Mouse (Mus musculus) heart, adult 9 months (tissue): ENCODE results near the gene Sox6.

ENCODE experiments used
- DNase-seq, 2 experiments: peaks; one replicate each; pipeline ENCODE4 v3.0.0; 2022; ENCODE audit warnings: low spot score in 2 of 2

Gene Sox6

DNA sequence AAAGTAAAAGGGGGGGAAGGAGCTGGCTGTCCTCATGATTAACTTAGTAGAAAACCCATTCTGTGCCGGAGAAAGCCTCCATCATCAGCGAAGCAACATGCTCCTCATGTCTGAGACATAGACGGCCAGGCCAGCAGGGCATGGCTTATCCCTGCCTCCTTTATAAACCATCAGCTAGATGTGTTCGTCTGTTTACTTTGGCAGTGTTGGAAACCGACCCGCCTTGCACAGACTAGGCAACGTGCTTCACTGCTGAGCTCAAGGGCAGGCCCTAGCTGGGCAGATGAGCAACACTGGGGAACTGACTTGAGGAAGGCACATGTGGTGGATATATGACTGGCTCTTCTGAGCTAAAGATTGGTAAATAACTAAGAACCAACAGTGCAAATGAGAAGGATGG is 538.4 kb downstream of the Sox6 start:
- DNase-seq: peak in 1 of 2 experiments; percentile 7

DNA sequence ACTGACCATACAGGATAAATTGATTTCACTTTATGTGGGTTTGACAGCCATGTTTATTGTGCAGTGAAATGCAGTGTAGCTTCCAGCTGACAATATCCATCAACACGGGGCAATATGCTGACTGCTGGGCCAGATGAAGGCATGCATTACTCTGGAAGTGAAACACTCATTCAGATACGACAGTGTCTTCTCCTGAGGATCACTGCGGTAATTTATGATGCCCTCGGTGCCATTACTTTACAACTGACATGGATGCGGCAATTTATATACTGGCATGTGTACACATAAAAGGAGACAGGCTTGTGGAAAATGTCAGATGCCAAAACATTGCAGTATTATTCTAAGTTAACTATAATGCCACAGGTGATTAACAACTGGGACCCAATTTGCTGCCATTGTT is 546.9 kb downstream of the Sox6 start:
- DNase-seq: no peak

DNA sequence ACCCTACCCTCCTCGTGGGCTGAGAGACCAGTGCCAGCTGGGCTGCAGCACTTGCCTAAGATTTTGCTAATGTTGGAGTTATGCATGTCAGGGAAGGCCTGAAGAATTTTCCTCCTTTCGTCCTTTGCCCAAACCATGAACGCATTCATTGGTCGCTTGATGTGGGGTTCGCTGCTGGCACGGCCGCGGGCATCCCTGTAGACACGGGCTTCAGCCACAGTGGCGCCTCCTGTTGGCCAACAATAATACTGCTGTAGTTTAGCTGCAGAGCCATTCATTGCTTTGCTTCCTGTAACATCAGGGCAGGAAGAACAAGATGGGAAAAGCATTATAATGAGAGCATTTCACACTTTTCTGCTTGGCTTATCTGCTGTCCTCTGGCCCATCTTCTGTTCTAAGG is 549.0 kb downstream of the Sox6 start:
- no peak for DNase-seq

DNA sequence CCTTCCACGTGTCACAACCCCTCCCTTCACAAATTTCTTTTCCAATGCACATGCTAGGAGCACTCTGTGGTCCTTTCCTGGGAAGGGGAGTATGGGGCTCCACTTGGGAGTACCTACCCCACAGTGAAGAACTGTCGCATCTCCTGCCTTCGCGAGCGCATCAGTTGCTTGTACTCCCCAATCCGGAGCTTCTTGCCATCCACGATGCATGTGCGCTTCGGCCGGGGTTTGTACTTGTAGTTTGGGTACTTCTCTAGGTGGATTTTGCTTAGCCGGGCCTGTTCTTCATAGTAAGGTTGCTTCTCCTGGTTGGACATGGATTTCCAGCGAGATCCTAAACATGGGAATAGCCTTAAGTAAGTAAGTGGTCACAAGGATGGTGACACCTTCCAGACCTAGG is 552.2 kb downstream of the Sox6 start:
- DNase-seq: no peak

DNA sequence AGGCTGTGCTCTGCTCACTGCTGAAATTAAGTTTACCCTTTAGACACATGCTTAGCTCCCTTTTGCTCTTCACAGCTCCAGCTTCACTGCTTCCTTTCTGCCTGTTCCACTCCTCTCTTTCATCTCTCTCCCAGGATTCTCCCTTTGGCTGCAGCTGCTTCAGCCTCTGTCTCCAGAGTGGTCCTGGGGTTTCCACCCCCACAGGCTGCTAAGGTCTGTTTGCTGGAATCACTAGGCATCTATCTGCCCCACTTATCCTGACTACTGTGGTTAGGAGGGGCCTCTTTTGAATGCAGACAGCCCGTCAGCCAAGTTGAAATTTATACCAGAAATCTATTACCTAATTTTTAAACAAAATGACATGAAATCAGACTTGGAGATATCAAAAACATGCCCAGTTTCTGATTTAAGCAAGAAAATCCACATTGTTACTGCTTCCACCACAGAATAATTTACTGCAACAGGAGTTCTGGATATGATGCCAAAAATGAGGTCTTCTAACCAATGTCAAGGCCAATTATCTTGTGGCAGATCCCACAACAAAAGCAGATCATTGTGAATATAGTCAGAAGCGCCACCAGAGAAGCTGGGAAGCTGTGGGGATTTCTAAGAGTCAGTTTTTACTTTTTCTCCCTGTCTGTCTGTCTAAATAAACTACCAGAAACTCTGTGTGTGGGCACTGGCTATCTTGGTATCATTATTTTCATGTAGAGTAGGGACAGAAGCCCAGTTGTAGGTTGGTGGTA is 552.8 kb downstream of the Sox6 start:
- no peak for DNase-seq

GRCm38 (mm10) chr7:115477763-115478162 is 560.8 kb downstream of the Sox6 start:
- no peak for DNase-seq

DNA sequence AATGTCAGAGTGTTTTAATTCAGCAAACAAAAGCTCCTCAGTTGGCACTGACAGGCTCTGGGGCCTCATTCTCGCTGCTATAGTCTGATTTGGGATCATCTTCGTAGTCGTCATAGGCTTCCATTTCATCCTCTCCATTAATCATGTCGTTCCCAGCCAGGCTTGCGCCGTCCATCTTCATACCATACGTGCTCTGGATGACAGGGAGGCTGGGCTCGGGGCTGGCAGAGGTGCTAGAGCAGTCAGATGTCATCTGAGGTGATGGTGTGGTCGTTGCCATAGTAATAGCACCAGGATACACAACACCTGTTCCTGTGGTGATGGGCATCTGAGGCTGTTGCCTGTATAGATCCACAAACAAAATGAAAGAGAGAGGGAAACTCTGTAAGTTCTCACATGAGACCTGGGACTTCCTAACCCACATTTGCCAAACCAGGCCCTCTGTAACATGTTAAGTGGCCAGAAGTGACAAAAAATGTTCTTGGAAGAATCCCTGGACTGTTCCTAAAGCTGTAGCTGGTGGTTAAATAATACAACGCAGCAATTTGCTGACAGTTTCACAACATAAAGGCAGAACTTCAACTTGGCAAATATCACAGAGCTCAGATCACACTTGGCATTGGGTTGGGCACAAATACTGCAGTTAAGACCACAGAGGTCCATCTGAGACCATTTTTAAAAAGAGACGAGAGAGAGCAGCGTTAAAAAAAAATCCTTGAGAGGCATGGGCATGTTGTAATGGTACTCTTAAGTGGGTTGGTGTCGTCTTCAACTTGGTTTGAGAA is 561.5 kb downstream of the Sox6 start:
- peak in 1 of 2 experiments; percentile 19 for DNase-seq

DNA sequence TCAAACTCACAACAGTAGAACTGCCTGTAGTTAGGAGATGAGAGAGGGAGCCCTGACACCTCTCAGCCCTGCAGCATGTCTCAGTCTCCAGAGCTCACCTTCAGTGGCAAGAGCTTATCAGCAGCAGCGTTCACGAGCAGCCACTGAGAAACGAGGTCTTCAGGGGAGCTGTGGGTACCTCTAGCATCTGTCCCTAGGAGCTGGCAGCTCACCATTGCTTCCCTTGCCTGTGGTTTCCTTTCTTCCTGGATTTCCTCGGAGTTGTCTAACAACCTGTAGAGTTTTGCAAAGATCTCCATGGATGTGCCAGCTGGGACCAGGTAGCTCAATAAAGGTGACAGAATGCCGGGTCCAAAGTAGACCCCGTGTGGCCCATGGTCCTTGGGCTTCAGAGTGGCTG is 563.4 kb downstream of the Sox6 start:
- DNase-seq: no peak

GRCm38 (mm10) chr7:115474115-115474514 is 564.5 kb downstream of the Sox6 start:
- no peak for DNase-seq

- peak; percentile 68 to 79 for DNase-seq
These were observed 565.7 kb downstream of the Sox6 start for GRCm38 (mm10) chr7:115472850-115473249.

- no peak for DNase-seq
These were observed 567.1 kb downstream of the Sox6 start for GRCm38 (mm10) chr7:115471521-115471920.

DNA sequence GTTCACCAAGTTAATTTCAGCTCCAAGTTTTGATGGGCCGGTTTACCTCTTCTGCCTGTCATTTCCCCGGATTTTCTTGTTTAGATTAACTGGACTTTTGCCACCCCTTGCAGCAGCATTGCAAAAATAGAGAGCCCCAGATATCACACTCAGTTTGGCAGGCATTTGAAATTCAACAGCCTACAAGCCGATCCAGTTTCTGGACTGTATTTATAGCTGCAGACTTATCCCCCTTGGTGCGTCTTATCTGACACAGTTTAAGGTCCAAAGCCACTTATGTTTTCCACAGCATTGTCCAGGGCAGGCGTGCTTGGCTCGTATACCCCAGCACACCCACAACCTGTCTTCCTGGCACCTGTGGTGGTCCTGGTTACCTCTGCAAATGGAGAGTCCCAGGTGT is 571.8 kb downstream of the Sox6 start:
- DNase-seq: peak; percentile 72 to 77

DNA sequence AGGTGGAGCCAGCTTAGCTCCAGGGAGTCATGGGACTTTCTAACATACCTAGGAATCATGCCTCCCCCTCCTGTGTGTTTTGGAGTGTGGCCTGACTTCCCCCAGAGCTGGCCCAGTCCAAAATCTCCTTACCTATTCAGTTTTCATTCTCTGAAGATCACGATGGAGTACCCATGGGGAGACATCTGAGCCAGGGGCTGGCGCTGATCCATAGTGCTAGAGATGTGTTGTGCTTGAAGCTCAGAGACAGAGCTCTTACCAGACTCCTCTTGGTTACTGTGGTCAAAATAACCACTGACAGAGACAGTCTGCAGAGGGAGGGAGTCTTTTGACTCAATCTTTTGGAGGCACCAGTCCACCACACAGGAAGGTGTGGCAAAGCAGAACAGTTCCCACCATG is 575.2 kb downstream of the Sox6 start:
- no peak for DNase-seq

GRCm38 (mm10) chr7:115462276-115462675 is 576.3 kb downstream of the Sox6 start:
- DNase-seq: no peak

DNA sequence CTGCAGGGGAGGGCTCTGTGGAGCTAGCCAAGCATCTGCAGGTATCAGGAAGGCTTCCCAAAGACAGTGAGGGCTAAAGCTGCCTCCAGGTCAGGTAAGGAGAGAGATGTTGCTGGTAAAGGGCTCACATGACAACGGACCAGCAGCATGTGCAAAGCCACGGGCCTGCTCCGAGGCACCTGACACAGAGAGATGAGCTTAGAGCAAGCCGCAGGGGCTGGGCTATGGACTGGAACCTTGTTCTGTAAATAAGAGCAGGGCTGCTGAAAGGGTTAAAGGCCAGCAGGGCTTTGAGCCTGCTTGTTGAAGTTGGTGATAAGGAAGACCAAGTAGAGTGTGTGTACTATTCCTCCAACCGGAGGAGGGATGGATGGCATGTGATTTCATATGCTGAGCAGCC is 583.6 kb downstream of the Sox6 start:
- DNase-seq: no peak

- no peak for DNase-seq
These were observed 584.9 kb downstream of the Sox6 start for GRCm38 (mm10) chr7:115453713-115454073.

DNA sequence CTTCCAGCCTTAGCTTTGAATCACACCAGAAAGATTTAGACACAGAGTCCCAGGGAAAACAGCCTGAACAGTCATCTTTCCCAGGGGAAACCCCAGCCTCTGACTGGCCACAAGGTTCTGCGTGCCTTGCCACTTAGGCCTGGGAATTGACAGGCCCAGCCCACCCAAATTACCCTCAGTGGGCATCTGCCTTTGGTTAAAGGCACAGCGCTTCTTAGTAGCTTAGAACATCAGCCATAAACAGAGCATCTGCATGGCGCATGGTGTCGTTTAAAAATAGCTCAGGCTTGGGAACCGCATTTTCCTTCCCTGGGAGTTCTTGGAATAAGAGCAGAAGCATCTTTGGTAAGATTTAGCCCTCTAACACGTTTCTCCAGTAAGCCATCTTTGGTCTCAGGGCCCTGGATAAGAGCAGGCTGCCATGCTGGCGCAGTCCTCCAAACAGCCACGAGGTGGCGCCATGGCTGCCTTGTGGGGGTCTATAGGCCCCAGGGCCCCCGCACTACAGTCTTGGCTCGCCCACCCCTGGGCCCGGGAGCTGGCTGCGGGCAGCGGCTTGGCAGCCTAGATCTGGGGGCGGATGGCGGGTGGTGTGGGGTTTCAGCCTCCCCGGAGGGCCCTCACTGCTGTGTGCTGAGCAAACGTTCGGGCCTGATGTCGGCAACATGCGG is 585.4 kb downstream of the Sox6 start:
- peak in 1 of 2 experiments; percentile 18 for DNase-seq

DNA sequence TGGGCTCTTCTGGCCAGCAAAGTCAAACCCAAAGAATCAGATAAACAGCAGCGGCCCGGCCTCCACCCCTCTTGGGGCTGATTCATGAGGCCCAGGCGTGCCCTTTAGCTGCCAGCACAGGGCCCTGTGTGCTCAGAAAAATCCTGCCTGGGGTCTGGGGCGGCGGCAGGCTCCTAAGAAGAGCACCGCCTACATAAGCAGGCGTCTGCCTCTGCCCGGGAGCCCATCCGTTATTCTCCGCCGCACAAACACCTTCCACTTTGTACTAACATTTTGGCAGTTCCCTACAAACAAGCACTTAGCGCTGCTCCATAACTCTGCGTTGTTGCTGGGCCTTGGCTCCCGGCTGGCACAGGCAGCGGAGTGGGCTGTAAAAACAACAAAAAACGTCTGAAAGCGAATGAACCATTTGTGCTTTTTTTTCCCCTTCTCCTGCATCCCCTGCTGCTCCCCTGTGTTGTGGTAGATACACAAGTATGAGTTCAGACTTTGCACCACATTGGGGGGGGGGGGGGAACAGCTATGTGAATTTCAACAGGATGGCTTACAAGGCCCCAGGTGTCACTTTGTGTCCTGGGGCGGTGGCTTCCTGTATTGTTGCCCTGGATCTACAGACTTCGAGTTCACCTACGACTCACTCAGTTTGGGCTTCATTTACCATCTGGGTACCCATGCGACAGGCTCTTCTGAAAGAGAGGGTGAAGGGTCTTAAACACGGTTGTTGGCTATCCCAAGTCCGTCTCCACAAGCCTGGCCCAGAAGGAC is 588.0 kb downstream of the Sox6 start:
- DNase-seq: no peak

- DNase-seq: no peak
These were observed 590.1 kb downstream of the Sox6 start for GRCm38 (mm10) chr7:115448403-115449025.

- DNase-seq: no peak
These were observed 591.5 kb downstream of the Sox6 start for GRCm38 (mm10) chr7:115447091-115447490.

DNA sequence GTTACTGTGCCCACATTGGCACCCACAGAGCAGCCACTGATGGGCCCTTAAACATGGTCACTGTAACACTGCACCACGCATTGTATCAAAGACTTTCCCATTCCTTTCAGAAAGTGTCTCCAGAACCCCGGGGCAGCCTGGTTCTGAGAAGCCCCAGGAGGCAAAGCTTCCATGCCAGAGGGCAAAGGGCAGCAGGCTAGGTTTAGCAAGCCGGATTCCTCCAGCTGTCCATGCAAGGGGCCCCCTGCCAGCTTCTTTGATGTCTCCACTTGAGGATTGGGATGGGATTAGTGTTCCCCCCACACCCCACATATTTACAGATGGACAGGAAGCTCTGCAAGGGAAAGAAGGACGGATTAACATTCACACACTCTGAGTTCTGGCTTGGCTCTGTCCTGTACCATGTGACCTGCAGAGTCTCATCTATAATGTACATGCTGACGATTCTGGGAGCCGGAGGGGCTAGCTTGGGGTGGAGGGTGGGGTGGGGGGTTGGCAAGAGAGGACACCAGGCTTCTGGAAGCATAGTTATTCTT is 592.0 kb downstream of the Sox6 start:
- DNase-seq: no peak
